8 mouse cellular contexts compared by ENCODE assay signal in genomic region chr13:109926277-109926920, GRCm38 (mm10).
DNase-seq lines count a peak whose midpoint lies in the region; ATAC-seq and TF ChIP-seq lines count a peak whose summit lies in the region.

No protein-coding gene starts in this region.

- no peak for TF ChIP-seq CTCF in bone marrow, adult 2 months (IDR thresholded peaks at IDR 0.05; ENCODE audit: control insufficient read depth, insufficient read depth, low read length)
- no peak for TF ChIP-seq CTCF in forebrain, postnatal 0 days (IDR thresholded peaks at IDR 0.05; ENCODE audit: low read depth)

- H3K4me3 ChIP-seq in bone marrow, adult 2 months (replicated peaks; ENCODE audit: control insufficient read depth, low read depth, low read length), result peak overlapping the region; percentile 14
- peak overlapping the region; percentile 45 for H3K4me3 ChIP-seq in forebrain, postnatal 0 days (ENCODE audit: low read depth, low read length)
- no peak overlapping the region for H3K4me3 ChIP-seq in liver, embryonic 13.5 days (replicated peaks)
- peak overlapping the region; percentile 22 for H3K4me3 ChIP-seq in neural tube, embryonic 14.5 days (ENCODE audit: low read depth, low read length)

- no peak for TF ChIP-seq POLR2A in bone marrow, adult 2 months (IDR thresholded peaks at IDR 0.05; ENCODE audit: borderline replicate concordance, control insufficient read depth, low read depth, low read length)

- DNase-seq in cerebellum, adult 11 months, result no peak
- DNase-seq in forebrain, postnatal 0 days, result peak; percentile 95
- DNase-seq in kidney, postnatal 4 days, result peak; percentile 38 to 51
- no peak for DNase-seq in liver, embryonic 13.5 days
- no peak for DNase-seq in gastrocnemius, postnatal 36 days

- intact Hi-C loops in gastrocnemius, postnatal 36 days (cut with DNase I), result no loop called here

- no peaks in the 10 kb centered on the region for H3K36me3 ChIP-seq in forebrain, postnatal 0 days (ENCODE audit: insufficient read depth)
- no peaks in the 10 kb centered on the region for H3K36me3 ChIP-seq in liver, embryonic 13.5 days
- no peaks in the 10 kb centered on the region for H3K36me3 ChIP-seq in neural tube, embryonic 14.5 days (ENCODE audit: control insufficient read depth, insufficient read depth, low read length)

- H3K9ac ChIP-seq in forebrain, postnatal 0 days, result peak overlapping the region; percentile 36
- no peak overlapping the region for H3K9ac ChIP-seq in liver, embryonic 13.5 days
- no peak overlapping the region; the same call in 1 of the 2 replicates for H3K9ac ChIP-seq in neural tube, embryonic 14.5 days (replicated peaks; ENCODE audit: low read depth, low read length)

- H3K4me1 ChIP-seq in bone marrow, adult 2 months (ENCODE audit: control insufficient read depth, insufficient read depth, low read length), result peaks cover 1% of the 10 kb centered on the region; the same call in 1 of the 2 replicates
- H3K4me1 ChIP-seq in forebrain, postnatal 0 days (ENCODE audit: insufficient read depth), result peaks cover 14% of the 10 kb centered on the region; the same call in 1 of the 2 replicates
- H3K4me1 ChIP-seq in liver, embryonic 13.5 days (replicated peaks), result peaks cover 11% of the 10 kb centered on the region
- H3K4me1 ChIP-seq in neural tube, embryonic 14.5 days (ENCODE audit: control insufficient read depth, insufficient read depth, low read length), result 0 out of 2 replicates have a peak, but pooled peaks cover 3% of the 10 kb centered on the region

- peak overlapping the region; percentile 49 for H3K4me2 ChIP-seq in forebrain, postnatal 0 days (ENCODE audit: low read depth)
- H3K4me2 ChIP-seq in liver, embryonic 13.5 days, result peak overlapping the region; percentile 39
- H3K4me2 ChIP-seq in neural tube, embryonic 14.5 days (ENCODE audit: low read depth, low read length), result peak overlapping the region; percentile 43

- no peaks in the 10 kb centered on the region for H3K9me3 ChIP-seq in forebrain, postnatal 0 days (ENCODE audit: low read length)
- no peaks in the 10 kb centered on the region for H3K9me3 ChIP-seq in liver, embryonic 13.5 days (replicated peaks)
- H3K9me3 ChIP-seq in neural tube, embryonic 14.5 days (ENCODE audit: control insufficient read depth, low read length), result no peaks in the 10 kb centered on the region

- no peak overlapping the region for H3K27ac ChIP-seq in bone marrow, adult 2 months (ENCODE audit: control insufficient read depth, insufficient read depth, low read depth, low read length, poor library complexity)
- peak overlapping the region; percentile 80 for H3K27ac ChIP-seq in forebrain, postnatal 0 days (ENCODE audit: low read depth, low read length)
- no peak overlapping the region for H3K27ac ChIP-seq in liver, embryonic 13.5 days
- peak overlapping the region; percentile 64 for H3K27ac ChIP-seq in neural tube, embryonic 14.5 days (ENCODE audit: low read depth, low read length)

- H3K27me3 ChIP-seq in forebrain, postnatal 0 days (ENCODE audit: insufficient read depth, low read length), result no peaks in the 10 kb centered on the region
- H3K27me3 ChIP-seq in liver, embryonic 13.5 days, result no peaks in the 10 kb centered on the region
- no peaks in the 10 kb centered on the region for H3K27me3 ChIP-seq in neural tube, embryonic 14.5 days (ENCODE audit: control insufficient read depth, insufficient read depth, low read length)

- 13% methylated on average over 15 of the region's 15 CpGs for WGBS in bone marrow, adult 2 months
- WGBS in forebrain, postnatal 0 days, result 11% methylated on average over 15 of the region's 15 CpGs
- 22% methylated on average over 15 of the region's 15 CpGs for WGBS in liver, embryonic 13.5 days (ENCODE audit: insufficient replicate concordance)
- WGBS in neural tube, embryonic 14.5 days, result 20% methylated on average over 15 of the region's 15 CpGs

- peak; percentile 84 for ATAC-seq in cerebellum, adult (ENCODE audit: insufficient number of reproducible peaks, low FRiP score, low TSS enrichment)
- peak; percentile 98 for ATAC-seq in forebrain, postnatal 0 days
- peak; percentile 68; the same call in 1 of the 2 replicates for ATAC-seq in liver, embryonic 13.5 days (ENCODE audit: low read depth)
- ATAC-seq in neural tube, embryonic 14.5 days (ENCODE audit: low read depth), result peak; percentile 96

Comparison
In these comparisons a context has a peak if more than half of its experiments do, and no peak if none do; other contexts are left out.
1. DNase-seq: peak in forebrain, postnatal 0 days (single experiment) and kidney, postnatal 4 days (2 of 2); none in cerebellum, adult 11 months (single experiment), liver, embryonic 13.5 days (single experiment) and gastrocnemius, postnatal 36 days (0 of 2).
2. H3K27ac ChIP-seq: peak in forebrain, postnatal 0 days (single experiment) and neural tube, embryonic 14.5 days (single experiment); none in bone marrow, adult 2 months (single experiment) and liver, embryonic 13.5 days (single experiment).
3. Peak in every context shown above with its lines, with median percentiles within 50 percentile points of each other: ATAC-seq and H3K4me2 ChIP-seq.